ENCODE assay signal across 25 mouse cellular contexts in the genomic region with DNA sequence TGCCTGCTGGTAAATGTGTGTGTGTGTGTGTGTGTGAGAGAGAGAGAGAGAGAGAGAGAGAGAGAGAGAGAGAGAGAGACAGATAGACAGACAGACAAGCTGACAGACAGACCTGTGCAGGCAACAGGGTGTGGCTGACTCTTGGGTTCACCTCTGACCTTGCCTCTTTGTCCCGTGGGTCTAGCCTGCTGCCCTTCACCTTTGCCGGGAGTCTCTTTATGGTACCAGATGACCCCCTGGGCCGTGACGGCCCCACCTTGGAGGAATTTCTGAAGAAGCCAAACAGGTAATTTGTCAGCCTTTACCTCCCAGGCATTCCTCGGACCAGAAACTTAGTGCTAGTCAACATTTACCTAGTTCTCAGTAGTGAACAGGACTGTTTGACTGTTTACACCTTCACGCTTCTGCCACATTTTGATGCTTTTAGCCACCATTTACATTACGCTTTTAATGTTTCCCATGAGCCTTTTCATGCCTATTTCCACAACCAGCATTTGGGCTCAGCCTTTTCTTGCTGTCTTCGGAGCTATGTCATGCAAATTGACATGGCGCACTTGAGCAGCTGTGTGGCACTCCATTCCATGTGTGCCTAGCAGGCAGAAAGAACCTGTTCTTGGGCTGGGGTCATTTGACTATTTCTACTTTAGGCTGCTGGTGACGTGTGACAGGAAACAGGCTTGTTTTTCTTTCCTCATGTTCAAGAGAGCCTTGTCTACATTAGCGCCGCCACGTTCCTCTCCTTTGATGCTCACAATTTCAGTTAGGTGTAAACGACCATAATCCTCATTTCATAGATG. TPM values are rescaled to one million over a fixed set of nuclear protein-coding genes. Genes with fewer than 3 reads are reported as not detected.
DNase-seq lines count a peak whose midpoint lies in the region; ATAC-seq and TF ChIP-seq lines count a peak whose summit lies in the region.
"Had no signal": no experiment of that assay in that cellular context is flagged by ENCODE, and none has a peak within 500 bp of the region (broad histone marks: within the 10 kb centered on the region; RNA-seq: fewer than 3 reads in every experiment).

No protein-coding gene starts in this region.

- H3K27me3 ChIP-seq in hindbrain, embryonic 12.5 days = no peaks in the 10 kb centered on the region
- H3K27me3 ChIP-seq in hindbrain, embryonic 14.5 days (ENCODE audit: control insufficient read depth, insufficient read depth, low read length) = no peaks in the 10 kb centered on the region
- H3K27me3 ChIP-seq in CH12.LX (replicated peaks) (peaks cover 17% of the 10 kb centered on the region), ES-Bruce4 (ENCODE audit: control insufficient read depth, insufficient read depth, low read length, poor library complexity, severe bottlenecking) (no peaks in the 10 kb centered on the region)
- H3K27me3 ChIP-seq: forebrain, embryonic 15.5 days; heart, embryonic 13.5 days; intestine, embryonic 15.5 days had no signal

- H3K9me3 ChIP-seq in hindbrain, embryonic 12.5 days (replicated peaks) = no peaks in the 10 kb centered on the region
- H3K9me3 ChIP-seq in hindbrain, embryonic 14.5 days (ENCODE audit: control insufficient read depth, low read length) = no peaks in the 10 kb centered on the region
- H3K9me3 ChIP-seq in CH12.LX (replicated peaks; ENCODE audit: low read length) (peaks cover 10% of the 10 kb centered on the region), ES-Bruce4 (replicated peaks; ENCODE audit: control insufficient read depth, insufficient read depth, low read length, poor library complexity, severe bottlenecking) (no peaks in the 10 kb centered on the region)
- H3K9me3 ChIP-seq: forebrain, embryonic 10.5 days; forebrain, embryonic 15.5 days; heart, embryonic 13.5 days; intestine, embryonic 15.5 days had no signal

- no peak overlapping the region for H3K4me2 ChIP-seq in hindbrain, embryonic 12.5 days (replicated peaks)
- no peak overlapping the region for H3K4me2 ChIP-seq in hindbrain, embryonic 14.5 days (replicated peaks)
- H3K4me2 ChIP-seq in CH12.LX (ENCODE audit: insufficient read depth, low read depth, poor library complexity, severe bottlenecking) = peak overlapping the region; percentile 37; the same call in 1 of the 2 replicates
- H3K4me2 ChIP-seq: forebrain, embryonic 15.5 days; heart, embryonic 13.5 days; intestine, embryonic 15.5 days had no signal

- whole genome bisulfite sequencing in hindbrain, embryonic 12.5 days = 88% methylated on average over 14 of the region's 14 CpGs
- 88% methylated on average over 14 of the region's 14 CpGs for WGBS in hindbrain, embryonic 14.5 days

- H3K4me1 ChIP-seq in hindbrain, embryonic 12.5 days = peaks cover 9% of the 10 kb centered on the region; the same call in 1 of the 2 replicates
- no peaks in the 10 kb centered on the region for H3K4me1 ChIP-seq in hindbrain, embryonic 14.5 days (replicated peaks; ENCODE audit: control insufficient read depth, insufficient read depth, low read length)
- H3K4me1 ChIP-seq in CH12.LX (ENCODE audit: control insufficient read depth in 1 of 2, insufficient read depth in 2 of 2) = peaks cover 13 to 45% of the 10 kb centered on the region in 2 experiments
- H3K4me1 ChIP-seq in ES-Bruce4 (ENCODE audit: control insufficient read depth, insufficient read depth, low read length) = peaks cover 5% of the 10 kb centered on the region

- H3K9ac ChIP-seq in hindbrain, embryonic 12.5 days = no peak overlapping the region
- H3K9ac ChIP-seq in hindbrain, embryonic 14.5 days = no peak overlapping the region
- H3K9ac ChIP-seq in CH12.LX (ENCODE audit: insufficient read depth, low read depth) (no peak overlapping the region), ES-Bruce4 (ENCODE audit: low read depth, poor library complexity, severe bottlenecking) (no peak overlapping the region)
- H3K9ac ChIP-seq: forebrain, embryonic 15.5 days; heart, embryonic 13.5 days; intestine, embryonic 15.5 days had no signal

- dilution Hi-C loops in CH12.LX (cut with MboI; ENCODE audit: extremely low pct_ligation_motif_present, extremely low pct_unique_long_range_greater_than_20kb, low sequenced_read_pairs) = no loop called here

- TF ChIP-seq CTCF in CH12.LX (conservative IDR thresholded peaks at IDR 0.05 in 1 of 2, IDR thresholded peaks at IDR 0.05 in 1 of 2; ENCODE audit: low read depth in 2 of 2, low read length in 2 of 2) (no peak), ES-Bruce4 (IDR thresholded peaks at IDR 0.05; ENCODE audit: low read depth, low read length) (no peak)

- H3K79me2 ChIP-seq in CH12.LX (replicated peaks; ENCODE audit: control insufficient read depth, extremely low read depth, insufficient read depth, poor library complexity, severe bottlenecking) = no peaks in the 10 kb centered on the region

- TF ChIP-seq RAD21 in CH12.LX (IDR thresholded peaks at IDR 0.05; ENCODE audit: low read depth, low read length) = no peak

- no peak for DNase-seq in hindbrain, embryonic 14.5 days (ENCODE audit: low spot score)
- peak; percentile 72 for DNase-seq in CH12.LX (ENCODE audit: extremely low read depth)
- DNase-seq in R1 (ENCODE audit: low read depth, low spot score) = peak; percentile 87
- DNase-seq in adrenal gland, postnatal 10 days = no peak
- DNase-seq in thymus, adult 18-20 months = no peak
- DNase-seq in spleen, postnatal 10 days (ENCODE audit: low spot score in 2 of 2) = no peak
- DNase-seq: adrenal gland, postnatal 14 days; cerebellum, adult 11 months; cerebellum, adult 8-10 months; cerebellum, postnatal 14 days; gastrocnemius, postnatal 25 days; heart, adult 18-20 months; heart, postnatal 14 days; heart, postnatal 4 days; kidney, adult 11 months had no signal

- H3K27ac ChIP-seq in hindbrain, embryonic 12.5 days = 0 out of 2 replicates have a peak overlapping the region, but pooled peaks have one; percentile 4
- H3K27ac ChIP-seq in hindbrain, embryonic 14.5 days = no peak overlapping the region
- H3K27ac ChIP-seq in CH12.LX (ENCODE audit: insufficient read depth, low read depth) (peak overlapping the region; percentile 51; the same call in 1 of the 2 replicates), ES-Bruce4 (ENCODE audit: insufficient read depth, low read length) (peak overlapping the region; percentile 49)
- H3K27ac ChIP-seq: forebrain, embryonic 10.5 days; forebrain, embryonic 15.5 days; heart, embryonic 13.5 days; intestine, embryonic 15.5 days had no signal

- TF ChIP-seq EP300 in CH12.LX (IDR thresholded peaks at IDR 0.05; ENCODE audit: low read length) (peak; percentile 19; the same call in 1 of the 2 replicates), ES-Bruce4 (IDR thresholded peaks at IDR 0.05; ENCODE audit: insufficient read depth, low read depth, low read length) (peak; percentile 74)

- TF ChIP-seq POLR2A in CH12.LX (IDR thresholded peaks at IDR 0.05; ENCODE audit: low read depth, low read length) (no peak), ES-Bruce4 (IDR thresholded peaks at IDR 0.05; ENCODE audit: insufficient read depth, low read length) (no peak)

- no peak overlapping the region for H3K4me3 ChIP-seq in hindbrain, embryonic 12.5 days
- H3K4me3 ChIP-seq in hindbrain, embryonic 14.5 days (replicated peaks; ENCODE audit: low read length) = no peak overlapping the region
- H3K4me3 ChIP-seq in CH12.LX (replicated peaks in 1 of 3; ENCODE audit: low read depth in 2 of 3, low read length in 2 of 3, poor library complexity in 1 of 3) = no peak overlapping the region
- H3K4me3 ChIP-seq in ES-Bruce4 (ENCODE audit: low read depth, low read length) = no peak overlapping the region
- H3K4me3 ChIP-seq: forebrain, embryonic 10.5 days; forebrain, embryonic 15.5 days; heart, embryonic 13.5 days; intestine, embryonic 15.5 days had no signal

- ATAC-seq in hindbrain, embryonic 12.5 days (ENCODE audit: low FRiP score) = no peak
- ATAC-seq in hindbrain, embryonic 14.5 days (ENCODE audit: low FRiP score) = no peak
- ATAC-seq: forebrain, embryonic 15.5 days; hindbrain, embryonic 16.5 days; intestine, embryonic 15.5 days had no signal

- H3K36me3 ChIP-seq in hindbrain, embryonic 12.5 days = peaks cover 84% of the 10 kb centered on the region
- peaks cover 91% of the 10 kb centered on the region for H3K36me3 ChIP-seq in hindbrain, embryonic 14.5 days (replicated peaks; ENCODE audit: control insufficient read depth, insufficient read depth)
- H3K36me3 ChIP-seq in CH12.LX (replicated peaks in 1 of 2; ENCODE audit: control insufficient read depth in 1 of 2, insufficient read depth in 1 of 2, low read length in 1 of 2) (no peaks in the 10 kb centered on the region), ES-Bruce4 (ENCODE audit: control insufficient read depth, insufficient read depth, low read length, poor library complexity, severe bottlenecking) (peaks cover 16% of the 10 kb centered on the region)

- in situ Hi-C loops in CH12.LX (cut with MboI; ENCODE audit: low pct_ligation_motif_present, low pct_unique_long_range_greater_than_20kb, low sequenced_read_pairs) = no loop called here

RNA-seq across cellular contexts. Expression of a gene that starts 14.6 kb away (rescaled TPM):
- polyA plus RNA-seq in hindbrain, embryonic 12.5 days (2016; fragmentation: Nextera tagmentation; extraction: Ambion mirVana) = 30.4 and 35.8 TPM in 2 replicates
- 10.8 and 11.7 TPM in 2 replicates for polyA plus RNA-seq in hindbrain, embryonic 14.5 days (2014; fragmentation: Nextera tagmentation; extraction: Ambion mirVana)
- total RNA-seq in CH12.LX (2012; rRNA removed) (under 0.01 and 0.04 TPM in 2 replicates), CH12.LX (2014; rRNA removed) (not detected in 2 replicates)
- polyA plus RNA-seq in CH12.LX (2012; ENCODE audit: insufficient read length, low read depth) (0.04 and 0.10 TPM in 2 replicates), ES-Bruce4 (2011; ENCODE audit: insufficient read depth, insufficient read length, low read depth, missing spikeins) (21.5 and 24.6 TPM in 2 replicates)
- total RNA-seq in adrenal gland, postnatal 10 days (2021) = 10 to 100 TPM; 20.7 to 24.4 TPM
- total RNA-seq: MEL had no signal

RNA-seq across cellular contexts. Expression of a gene that starts 15.8 kb away (rescaled TPM):
- polyA plus RNA-seq in hindbrain, embryonic 12.5 days (2016; fragmentation: Nextera tagmentation; extraction: Ambion mirVana) = 0.05 and 0.35 TPM in 2 replicates
- polyA plus RNA-seq in hindbrain, embryonic 14.5 days (2014; fragmentation: Nextera tagmentation; extraction: Ambion mirVana) = 0.51 and 0.56 TPM in 2 replicates
- total RNA-seq in CH12.LX (2012; rRNA removed) (0.08 and 0.17 TPM in 2 replicates), CH12.LX (2014; rRNA removed) (0.14 and 0.26 TPM in 2 replicates)
- polyA plus RNA-seq in CH12.LX (2012; ENCODE audit: insufficient read length, low read depth) (0.14 and 0.24 TPM in 2 replicates), ES-Bruce4 (2011; ENCODE audit: insufficient read depth, insufficient read length, low read depth, missing spikeins) (0.21 and 0.27 TPM in 2 replicates)
- total RNA-seq in adrenal gland, postnatal 10 days (2021) = under 1 TPM; 0.15 to 0.48 TPM
- total RNA-seq: adrenal gland, adult 18-20 months; gastrocnemius, adult 8-10 months; gastrocnemius, postnatal 25 days; heart, adult 18-20 months; MEL had no signal

RNA-seq across cellular contexts. Expression of a gene that starts 16.3 kb away (rescaled TPM):
- polyA plus RNA-seq in hindbrain, embryonic 12.5 days (2016; fragmentation: Nextera tagmentation; extraction: Ambion mirVana) = 22.4 and 23.5 TPM in 2 replicates
- 6.6 and 7.0 TPM in 2 replicates for polyA plus RNA-seq in hindbrain, embryonic 14.5 days (2014; fragmentation: Nextera tagmentation; extraction: Ambion mirVana)
- total RNA-seq in CH12.LX (2012; rRNA removed) = 32.8 and 50.6 TPM in 2 replicates
- 31.1 and 35.8 TPM in 2 replicates for total RNA-seq in CH12.LX (2014; rRNA removed)
- polyA plus RNA-seq in CH12.LX (2012; ENCODE audit: insufficient read length, low read depth) = 29.8 and 31.8 TPM in 2 replicates
- 29.8 and 30.9 TPM in 2 replicates for polyA plus RNA-seq in ES-Bruce4 (2011; ENCODE audit: insufficient read depth, insufficient read length, low read depth, missing spikeins)
- total RNA-seq in adrenal gland, postnatal 10 days (2021) = 10 to 100 TPM; 17.1 to 23.8 TPM

RNA-seq across cellular contexts. Expression of a gene that starts 31.7 kb away (rescaled TPM):
- polyA plus RNA-seq in hindbrain, embryonic 12.5 days (2016; fragmentation: Nextera tagmentation; extraction: Ambion mirVana) = 63.5 and 68.3 TPM in 2 replicates
- polyA plus RNA-seq in hindbrain, embryonic 14.5 days (2014; fragmentation: Nextera tagmentation; extraction: Ambion mirVana) = 131 and 138 TPM in 2 replicates
- 66.7 and 77.6 TPM in 2 replicates for total RNA-seq in CH12.LX (2012; rRNA removed)
- 61.4 and 66.0 TPM in 2 replicates for total RNA-seq in CH12.LX (2014; rRNA removed)
- polyA plus RNA-seq in CH12.LX (2012; ENCODE audit: insufficient read length, low read depth) = 73.2 and 90.8 TPM in 2 replicates
- 7.9 and 13.2 TPM in 2 replicates for polyA plus RNA-seq in ES-Bruce4 (2011; ENCODE audit: insufficient read depth, insufficient read length, low read depth, missing spikeins)
- 100 to 1,000 TPM in 1 of 2 experiments, 10 to 100 TPM in 1; 90.9 to 109 TPM for total RNA-seq in adrenal gland, postnatal 10 days (2021)

RNA-seq across cellular contexts. Expression of a gene that starts 45.5 kb away (rescaled TPM):
- 42.4 and 45.2 TPM in 2 replicates for polyA plus RNA-seq in hindbrain, embryonic 12.5 days (2016; fragmentation: Nextera tagmentation; extraction: Ambion mirVana)
- 9.4 and 10.1 TPM in 2 replicates for polyA plus RNA-seq in hindbrain, embryonic 14.5 days (2014; fragmentation: Nextera tagmentation; extraction: Ambion mirVana)
- total RNA-seq in CH12.LX (2012; rRNA removed) = not detected in 2 replicates
- total RNA-seq in CH12.LX (2014; rRNA removed) = not detected in 2 replicates
- polyA plus RNA-seq in CH12.LX (2012; ENCODE audit: insufficient read length, low read depth) = not detected in 2 replicates
- polyA plus RNA-seq in ES-Bruce4 (2011; ENCODE audit: insufficient read depth, insufficient read length, low read depth, missing spikeins) = 57.0 and 57.7 TPM in 2 replicates
- total RNA-seq in adrenal gland, postnatal 10 days (2021) = 10 to 100 TPM; 23.5 to 28.2 TPM

Comparison
In these comparisons a context has a peak if more than half of its experiments do, and no peak if none do; other contexts are left out.
1. DNase-seq: peak in CH12.LX (single experiment) and R1 (single experiment); none in hindbrain, embryonic 14.5 days (single experiment), adrenal gland, postnatal 10 days (single experiment), thymus, adult 18-20 months (0 of 2) and spleen, postnatal 10 days (0 of 2).
2. RNA of a gene that starts 14.6 kb away (polyA plus RNA-seq): 30.4 to 35.8 TPM in hindbrain, embryonic 12.5 days, 21.5 to 24.6 TPM in ES-Bruce4 and 10.8 to 11.7 TPM in hindbrain, embryonic 14.5 days; 0.04 to 0.10 TPM in CH12.LX; every median in the first group is over 10 times any median in the second.